Mouse (Mus musculus): Measurements from ENCODE around the gene Slc44a4. TPM values are rescaled to one million over a fixed set of nuclear protein-coding genes. Genes with fewer than 3 reads are reported as not detected.
"Not testable (repeated sequence)": the region's sequence is repeated elsewhere in the genome, so short reads cannot be mapped to it uniquely, and the experiment has no call there.

The Slc44a4 gene
- polyA plus RNA-seq, 1 experiment from 2014 or later: not detected

DNA sequence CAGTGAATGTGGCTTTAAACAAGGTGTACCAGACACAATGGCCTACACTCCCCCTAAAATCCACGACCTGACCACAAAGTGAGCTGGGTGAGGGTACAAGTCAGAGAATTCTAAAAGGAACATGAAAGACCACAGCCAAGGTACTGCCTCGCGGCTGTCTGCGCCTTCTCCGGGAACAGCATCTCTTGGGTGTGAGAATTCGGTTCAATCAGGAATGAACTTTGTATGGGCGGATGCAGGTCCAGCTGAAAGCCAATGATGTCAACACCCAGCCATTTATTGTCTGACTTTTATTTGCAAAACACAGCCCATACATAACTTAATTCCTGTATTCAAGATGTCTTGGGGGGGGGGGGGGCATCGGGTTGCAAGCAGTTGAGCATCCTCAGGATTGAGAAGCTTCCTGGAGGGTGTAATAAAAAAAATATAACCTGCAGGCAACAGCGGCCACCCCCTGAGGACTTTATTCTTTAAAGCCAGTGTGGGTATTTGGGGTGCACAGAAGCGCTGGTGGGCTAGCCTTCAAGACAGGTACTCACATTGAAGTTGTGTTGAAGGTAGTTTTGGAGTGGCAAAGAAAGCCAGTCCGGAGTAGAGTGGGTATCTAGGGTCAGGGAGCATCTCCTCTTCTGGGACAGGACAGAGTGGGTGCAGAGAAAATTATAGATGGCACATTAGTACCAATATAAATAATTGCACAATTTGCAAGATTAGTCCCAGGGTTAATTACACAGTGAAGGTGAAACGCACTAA, 21.0 kb upstream of the Slc44a4 start:
- Histone ChIP-seq H3K4me1 (replicated peaks) (peaks cover 36% of the 10 kb centered on the region), H3K36me3 (peaks cover 8% of the 10 kb centered on the region), H3K4me2 (peak overlapping the region; percentile 94), H3K27me3 (no peaks in the 10 kb centered on the region), H3K9ac (peak overlapping the region; percentile 93), H3K9me3 (no peaks in the 10 kb centered on the region), H3K27ac (replicated peaks) (peak overlapping the region; percentile 88), H3K4me3 (peak overlapping the region; percentile 80)
- WGBS: 71% methylated on average over 12 of the region's 12 CpGs
- ATAC-seq (ENCODE audit: low read depth): no peak

DNA sequence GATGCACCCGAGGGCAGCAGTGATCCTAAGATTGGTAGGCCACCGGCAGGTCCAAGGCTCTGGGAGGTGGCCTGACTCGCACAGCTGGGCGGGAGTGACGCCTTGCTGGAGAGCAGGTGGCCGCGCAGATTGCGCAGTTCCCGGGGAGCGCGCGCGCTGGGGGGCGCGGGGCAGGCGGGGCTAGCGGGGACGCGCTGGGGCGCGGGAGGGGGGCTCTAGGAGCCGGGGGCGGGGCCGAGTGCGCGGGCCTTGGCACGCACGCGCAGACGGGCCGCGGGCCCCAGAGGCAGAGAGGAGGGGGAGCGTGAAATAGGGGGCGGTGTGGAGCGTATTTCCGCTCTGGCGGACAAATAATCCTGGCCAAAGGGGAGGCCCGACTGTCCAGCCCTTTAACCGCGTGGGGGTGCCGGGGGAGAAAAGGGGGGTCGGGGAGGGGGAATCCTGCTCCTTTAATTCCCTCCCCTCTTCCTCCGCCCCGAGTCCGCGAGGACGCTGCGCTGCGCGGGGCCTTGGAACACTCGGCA, 20.1 kb upstream of the Slc44a4 start:
- peak overlapping the region; percentile 95 for H3K27ac ChIP-seq (replicated peaks)

DNA sequence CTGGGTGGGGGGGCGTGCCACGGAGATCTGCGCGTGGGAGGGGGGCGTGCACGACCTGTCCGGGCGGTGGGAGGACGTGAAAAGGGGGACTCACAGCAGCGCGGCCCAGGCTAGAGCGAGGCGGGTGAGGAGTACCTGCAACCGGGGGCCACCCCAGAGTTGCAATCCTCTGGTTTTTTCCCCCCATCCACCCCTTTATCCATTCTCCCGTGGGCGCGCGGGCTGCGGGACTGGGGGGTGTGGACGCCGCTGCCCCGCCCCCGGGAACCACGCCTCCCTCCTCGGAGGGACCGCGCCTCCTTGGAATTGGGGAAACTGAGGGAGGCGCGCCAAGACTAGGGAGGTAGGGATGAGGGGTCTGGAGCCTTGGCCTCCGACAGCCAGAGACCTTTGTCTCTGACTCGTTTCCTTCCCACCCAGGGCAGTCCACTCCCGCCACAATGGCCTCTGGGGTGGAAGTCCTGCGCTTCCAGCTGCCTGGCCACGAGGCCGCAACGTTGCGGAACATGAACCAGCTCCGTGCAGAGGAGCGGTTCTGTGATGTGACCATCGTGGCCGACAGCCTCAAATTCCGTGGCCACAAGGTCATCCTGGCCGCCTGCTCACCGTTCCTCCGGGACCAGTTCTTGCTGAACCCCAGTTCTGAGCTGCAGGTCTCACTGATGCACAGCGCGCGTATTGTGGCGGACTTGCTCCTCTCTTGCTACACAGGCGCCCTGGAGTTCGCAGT, 19.3 kb upstream of the Slc44a4 start:
- Histone ChIP-seq H3K9ac (peak overlapping the region; percentile 93), H3K4me2 (peak overlapping the region; percentile 94), H3K4me3 (peak overlapping the region; percentile 80), H3K27ac (replicated peaks) (peak overlapping the region; percentile 95), H3K27me3 (no peaks in the 10 kb centered on the region), H3K36me3 (peaks cover 8% of the 10 kb centered on the region), H3K9me3 (no peaks in the 10 kb centered on the region), H3K4me1 (replicated peaks) (peaks cover 41% of the 10 kb centered on the region)
- ATAC-seq (ENCODE audit: low read depth): peak; percentile 54
- WGBS: 7% methylated on average over 49 of the region's 51 CpGs

More for the DNA sequence above, 20.1 kb upstream of the Slc44a4 start:
- Histone ChIP-seq H3K36me3 (peaks cover 8% of the 10 kb centered on the region), H3K27me3 (no peaks in the 10 kb centered on the region), H3K9me3 (no peaks in the 10 kb centered on the region), H3K4me3 (peak overlapping the region; percentile 80), H3K9ac (peak overlapping the region; percentile 93), H3K4me1 (replicated peaks) (peaks cover 36% of the 10 kb centered on the region), H3K4me2 (peak overlapping the region; percentile 94)
- WGBS: under 1% methylated on average over 27 of the region's 51 CpGs
- peak; percentile 89 for ATAC-seq (ENCODE audit: low read depth)

DNA sequence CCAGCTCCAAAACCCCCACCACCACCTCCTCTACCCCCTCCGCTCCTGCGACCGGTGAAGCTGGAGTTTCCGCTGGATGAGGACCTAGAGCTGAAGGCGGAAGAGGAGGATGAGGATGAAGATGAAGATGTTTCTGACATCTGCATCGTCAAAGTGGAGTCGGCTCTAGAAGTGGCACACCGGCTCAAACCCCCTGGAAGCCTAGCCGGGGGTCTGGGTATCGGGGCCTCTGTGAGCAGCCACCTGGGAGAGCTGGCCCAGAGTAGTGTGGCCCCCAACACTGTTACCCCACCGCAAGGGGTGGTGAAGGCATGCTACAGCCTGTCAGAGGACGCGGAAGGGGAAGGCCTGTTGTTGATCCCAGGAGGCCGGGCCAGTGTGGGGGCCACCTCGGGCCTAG, 18.5 kb upstream of the Slc44a4 start:
- no peaks in the 10 kb centered on the region for H3K9me3 ChIP-seq
- peak overlapping the region; percentile 95; the same call in 1 of the 2 replicates for H3K27ac ChIP-seq (replicated peaks)
- no peak for ATAC-seq (ENCODE audit: low read depth)
- H3K9ac ChIP-seq: peak overlapping the region; percentile 93
- WGBS: 89% methylated on average over 15 of the region's 15 CpGs
- H3K4me1 ChIP-seq (replicated peaks): peaks cover 49% of the 10 kb centered on the region
- peaks cover 9% of the 10 kb centered on the region for H3K36me3 ChIP-seq
- peak overlapping the region; percentile 80 for H3K4me3 ChIP-seq
- peak overlapping the region; percentile 94 for H3K4me2 ChIP-seq
- no peaks in the 10 kb centered on the region for H3K27me3 ChIP-seq

DNA sequence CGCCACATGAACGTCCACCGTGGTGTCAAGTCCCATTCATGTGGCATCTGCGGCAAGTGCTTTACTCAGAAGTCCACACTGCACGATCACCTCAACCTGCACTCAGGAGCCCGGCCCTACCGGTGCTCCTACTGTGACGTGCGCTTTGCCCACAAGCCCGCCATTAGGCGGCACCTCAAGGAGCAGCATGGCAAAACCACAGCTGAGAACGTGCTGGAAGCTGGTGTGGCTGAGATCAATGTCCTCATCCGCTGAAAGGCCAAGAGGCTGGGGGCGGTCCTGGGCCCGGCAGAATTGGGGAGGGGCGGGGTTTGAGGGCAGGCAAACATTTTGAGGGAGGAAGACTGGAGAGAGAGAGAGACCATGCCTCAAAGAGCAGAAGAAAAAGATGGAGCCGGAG, 17.9 kb upstream of the Slc44a4 start:
- peak overlapping the region; percentile 94 for H3K4me2 ChIP-seq
- H3K27ac ChIP-seq (replicated peaks): no peak overlapping the region
- H3K27me3 ChIP-seq: no peaks in the 10 kb centered on the region
- 0 out of 2 replicates have a peak overlapping the region, but pooled peaks have one; percentile 38 for H3K9ac ChIP-seq
- peaks cover 54% of the 10 kb centered on the region for H3K4me1 ChIP-seq (replicated peaks)
- no peaks in the 10 kb centered on the region for H3K9me3 ChIP-seq
- peak overlapping the region; percentile 80 for H3K4me3 ChIP-seq
- H3K36me3 ChIP-seq: peaks cover 15% of the 10 kb centered on the region
- no peak for ATAC-seq (ENCODE audit: low read depth)
- 84% methylated on average over 17 of the region's 17 CpGs for WGBS

DNA sequence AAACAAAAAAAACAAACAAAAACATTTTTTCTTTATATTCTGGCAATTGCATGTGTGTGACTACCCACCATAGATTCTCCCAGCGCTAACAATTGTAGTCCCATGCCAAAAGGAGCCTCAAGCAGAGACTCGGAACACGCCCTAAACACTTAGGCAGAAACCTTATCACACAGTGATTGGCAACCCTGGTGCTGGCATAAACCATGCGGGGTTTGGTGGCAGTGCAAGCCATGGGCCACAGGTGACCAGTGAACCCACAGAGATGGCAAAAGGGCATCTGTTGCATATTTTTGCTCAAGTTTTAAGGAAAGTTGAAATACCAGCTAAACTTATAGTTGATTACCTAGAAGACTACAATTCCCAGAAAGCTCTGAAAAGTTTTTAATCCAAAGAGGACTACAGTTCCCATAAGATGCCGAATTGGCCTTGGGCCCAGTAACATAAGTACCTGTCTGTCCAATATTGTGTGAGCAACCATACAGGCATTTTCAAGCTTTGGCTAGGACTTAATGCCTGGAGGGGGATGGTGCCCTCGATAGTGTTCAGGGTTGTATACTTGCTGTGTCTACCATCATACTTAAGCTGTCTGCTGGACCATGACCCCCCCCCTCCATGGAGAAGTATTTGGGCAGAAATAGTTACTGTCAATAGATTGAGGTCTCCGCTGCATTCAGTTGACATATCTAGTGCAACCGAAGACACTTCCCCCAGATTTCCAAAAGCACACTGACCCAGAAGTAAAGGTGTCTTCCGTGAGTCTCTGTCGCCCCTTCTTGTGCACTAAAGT, 16.7 kb upstream of the Slc44a4 start:
- H3K36me3 ChIP-seq: peaks cover 25% of the 10 kb centered on the region
- peaks cover 54% of the 10 kb centered on the region for H3K4me1 ChIP-seq (replicated peaks)
- no peaks in the 10 kb centered on the region for H3K9me3 ChIP-seq
- peak overlapping the region; percentile 96 for H3K9ac ChIP-seq
- H3K4me2 ChIP-seq: peak overlapping the region; percentile 94
- peak overlapping the region; percentile 93 for H3K4me3 ChIP-seq
- no peak for ATAC-seq (ENCODE audit: low read depth)
- no peaks in the 10 kb centered on the region for H3K27me3 ChIP-seq
- 19% methylated on average over 10 of the region's 10 CpGs for WGBS
- peak overlapping the region; percentile 98 for H3K27ac ChIP-seq (replicated peaks)

DNA sequence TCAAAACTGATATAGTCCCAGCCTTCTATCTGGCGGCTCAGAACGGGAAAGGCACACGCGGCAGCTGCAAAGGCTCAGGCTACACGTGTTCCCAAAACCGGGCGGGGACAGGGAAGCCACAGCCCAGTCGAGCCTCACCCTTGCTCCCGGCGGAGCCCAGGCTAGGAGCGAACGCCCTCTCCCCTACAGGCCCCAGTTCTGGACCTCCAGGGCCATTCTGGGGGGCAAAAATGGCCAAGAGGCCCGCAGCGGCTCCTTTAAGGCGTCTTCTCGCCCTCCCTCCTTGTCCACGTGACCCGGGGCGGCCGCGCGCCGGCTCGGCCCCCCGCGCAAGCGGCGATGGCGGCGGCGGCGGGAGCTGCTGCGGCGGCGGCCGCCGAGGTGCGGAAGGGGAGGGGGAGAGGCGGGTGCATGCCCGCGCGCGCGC, 16.1 kb upstream of the Slc44a4 start, which contains the start of the genes C2 and Ehmt2:
TSS of gene C2 (minus strand) at position 106 of the 427 bp plus-strand sequence.
TSS of gene Ehmt2 (plus strand) at position 310 of the 427 bp plus-strand sequence.
- Histone ChIP-seq H3K4me3 (peak within 1 kb of the TSS; percentile 93), H3K4me2 (peak within 1 kb of the TSS; percentile 94), H3K27me3 (no peaks in the 10 kb centered on the region), H3K4me1 (replicated peaks) (peaks cover 54% of the 10 kb centered on the region), H3K9ac (peak within 1 kb of the TSS; percentile 96), H3K36me3 (peaks cover 31% of the 10 kb centered on the region), H3K27ac (replicated peaks) (peak within 1 kb of the TSS; percentile 98), H3K9me3 (no peaks in the 10 kb centered on the region)
- WGBS: under 1% methylated on average over 24 of the region's 44 CpGs
- peak; percentile 5 for ATAC-seq (ENCODE audit: low read depth)

DNA sequence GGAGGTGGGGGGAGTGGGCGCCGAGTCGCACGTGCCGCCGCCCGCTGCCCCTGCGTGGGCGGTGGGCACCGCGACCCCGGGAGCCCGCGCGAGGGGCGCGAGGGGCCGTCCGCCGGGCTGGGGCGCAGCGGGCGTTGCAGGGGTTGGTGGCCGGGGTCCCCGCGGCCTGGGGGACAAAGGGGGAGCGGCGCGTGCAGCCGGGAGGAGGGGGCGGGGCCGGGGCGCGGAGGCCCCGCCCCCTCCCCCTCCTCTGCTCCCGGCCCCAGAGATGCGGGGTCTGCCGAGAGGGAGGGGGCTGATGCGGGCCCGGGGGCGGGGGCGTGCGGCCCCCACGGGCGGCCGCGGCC, 15.6 kb upstream of the Slc44a4 start:
- ATAC-seq (ENCODE audit: low read depth): peak; percentile 5; the same call in 1 of the 2 replicates
- peaks cover 50% of the 10 kb centered on the region for H3K4me1 ChIP-seq (replicated peaks)
- H3K27me3 ChIP-seq: no peaks in the 10 kb centered on the region

DNA sequence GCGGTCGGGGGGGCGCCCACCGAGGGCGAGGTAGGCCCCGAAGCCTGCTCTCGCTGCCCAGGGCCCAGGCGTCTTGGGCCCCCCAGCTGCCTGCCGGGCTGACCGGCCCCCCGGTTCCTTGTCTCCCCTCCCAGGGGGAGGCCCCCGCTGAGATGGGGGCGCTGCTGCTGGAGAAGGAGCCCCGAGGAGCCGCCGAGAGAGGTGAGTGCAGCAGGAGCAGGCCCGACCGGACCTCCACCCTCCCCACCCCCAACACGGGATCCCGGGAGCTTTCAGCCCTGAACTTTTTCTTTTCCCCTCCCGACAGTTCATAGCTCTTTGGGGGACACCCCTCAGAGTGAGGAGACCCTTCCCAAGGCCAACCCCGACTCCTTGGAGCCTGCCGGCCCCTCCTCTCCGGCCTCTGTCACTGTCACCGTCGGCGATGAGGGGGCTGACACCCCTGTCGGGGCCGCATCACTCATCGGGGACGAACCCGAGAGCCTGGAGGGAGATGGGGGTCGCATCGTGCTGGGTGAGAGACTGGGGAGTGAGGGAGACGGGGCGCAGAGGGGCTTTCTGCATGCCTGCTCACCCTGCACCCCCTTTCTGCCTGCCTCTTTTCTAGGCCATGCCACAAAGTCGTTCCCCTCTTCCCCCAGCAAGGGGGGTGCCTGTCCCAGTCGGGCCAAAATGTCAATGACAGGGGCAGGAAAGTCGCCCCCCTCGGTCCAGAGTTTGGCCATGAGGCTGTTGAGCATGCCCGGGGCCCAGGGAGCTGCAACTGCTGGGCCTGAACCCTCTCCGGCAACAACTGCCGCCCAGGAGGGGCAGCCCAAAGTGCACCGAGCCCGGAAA, 15.0 kb upstream of the Slc44a4 start:
- peaks cover 48% of the 10 kb centered on the region for H3K4me1 ChIP-seq (replicated peaks)
- peak overlapping the region; percentile 96 for H3K9ac ChIP-seq
- H3K36me3 ChIP-seq: peaks cover 42% of the 10 kb centered on the region
- peak; percentile 1; the same call in 1 of the 2 replicates for ATAC-seq (ENCODE audit: low read depth)
- 0% methylated on average over 37 of the region's 45 CpGs for WGBS
- H3K4me2 ChIP-seq: peak overlapping the region; percentile 94
- peak overlapping the region; percentile 93 for H3K4me3 ChIP-seq
- H3K27me3 ChIP-seq: no peaks in the 10 kb centered on the region
- H3K9me3 ChIP-seq: no peaks in the 10 kb centered on the region
- peak overlapping the region; percentile 98 for H3K27ac ChIP-seq (replicated peaks)

More for the DNA sequence above, 15.6 kb upstream of the Slc44a4 start:
- Histone ChIP-seq H3K36me3 (peaks cover 36% of the 10 kb centered on the region), H3K4me2 (peak overlapping the region; percentile 94), H3K9me3 (no peaks in the 10 kb centered on the region), H3K4me3 (peak overlapping the region; percentile 93), H3K27ac (replicated peaks) (peak overlapping the region; percentile 98), H3K9ac (peak overlapping the region; percentile 96)
- 0% methylated on average over 26 of the region's 47 CpGs for WGBS

DNA sequence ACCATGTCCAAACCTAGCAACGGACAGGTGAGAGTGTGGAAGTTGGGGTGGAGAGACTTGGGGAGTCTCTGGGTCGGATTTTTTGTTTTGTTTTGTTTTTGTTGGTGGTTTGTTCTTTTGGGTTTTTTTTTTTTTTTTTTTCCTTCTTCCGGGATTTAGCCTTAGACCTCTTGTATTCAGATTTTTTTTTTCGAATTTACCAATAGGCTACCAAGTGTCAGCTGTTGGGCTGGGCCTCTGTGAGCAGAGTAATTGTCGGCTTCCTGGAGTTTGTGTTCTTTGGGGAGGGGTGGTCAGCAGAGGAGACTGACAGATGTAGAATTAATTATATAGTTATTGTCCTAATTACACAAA, 14.4 kb upstream of the Slc44a4 start:
- peak overlapping the region; percentile 94 for H3K4me2 ChIP-seq
- peak overlapping the region; percentile 93 for H3K4me3 ChIP-seq
- peak overlapping the region; percentile 98 for H3K27ac ChIP-seq (replicated peaks)
- peaks cover 48% of the 10 kb centered on the region for H3K4me1 ChIP-seq (replicated peaks)
- ATAC-seq (ENCODE audit: low read depth): no peak
- WGBS: 5% methylated on average over 5 of the region's 5 CpGs
- no peaks in the 10 kb centered on the region for H3K27me3 ChIP-seq
- no peaks in the 10 kb centered on the region for H3K9me3 ChIP-seq
- H3K36me3 ChIP-seq: peaks cover 48% of the 10 kb centered on the region
- peak overlapping the region; percentile 96 for H3K9ac ChIP-seq

DNA sequence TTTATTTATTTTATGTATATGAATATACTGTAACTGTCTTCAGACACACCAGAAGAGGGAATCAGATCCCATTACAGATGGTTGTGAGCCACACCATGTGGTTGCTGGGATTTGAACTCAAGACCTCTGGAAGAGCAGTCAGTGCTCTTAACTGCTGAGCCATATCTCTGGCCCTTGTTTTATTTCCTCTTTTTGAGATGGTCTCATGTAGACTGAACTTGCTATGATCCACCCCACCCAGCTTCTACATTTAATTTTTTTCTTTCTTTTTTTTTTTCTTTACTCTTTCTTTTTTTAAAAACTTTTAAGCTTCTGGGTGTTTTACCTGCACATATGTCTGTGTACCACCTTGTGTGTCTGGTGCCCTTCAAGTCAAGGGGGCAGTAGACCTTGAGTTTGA, 13.4 kb upstream of the Slc44a4 start:
- Histone ChIP-seq H3K4me1 (replicated peaks) (peaks cover 40% of the 10 kb centered on the region), H3K36me3 (peaks cover 56% of the 10 kb centered on the region), H3K4me2 (peak overlapping the region; percentile 94), H3K4me3 (peak overlapping the region; percentile 93; the same call in 1 of the 2 replicates)
- not testable (repeated sequence) for ATAC-seq (ENCODE audit: low read depth); H3K9ac ChIP-seq; H3K9me3 ChIP-seq; H3K27me3 ChIP-seq; H3K27ac ChIP-seq (replicated peaks)
